Mouse (Mus musculus): Measurements from ENCODE around the gene Olfr1449.
"Not testable (repeated sequence)": the region's sequence is repeated elsewhere in the genome, so short reads cannot be mapped to it uniquely, and the experiment has no call there.

Gene Olfr1449

GRCm38 (mm10) chr19:12930540-12930939 is at the start of gene Olfr1449:
Olfr1449 (plus strand) TSS chr19:12930840.
- no peak for DNase-seq (ENCODE audit: low spot score)

- DNase-seq (ENCODE audit: low spot score) = no peak
These were observed 47.1 kb upstream of the Olfr1449 start, which contains the start of gene Olfr1445 for GRCm38 (mm10) chr19:12883555-12883954. Olfr1445 (plus strand) TSS chr19:12883855.

- no peak for DNase-seq (ENCODE audit: low spot score)
These were observed 37.2 kb upstream of the Olfr1449 start, which contains the start of gene Olfr1446 for GRCm38 (mm10) chr19:12893424-12893823. Olfr1446 (minus strand) TSS chr19:12893524.

GRCm38 (mm10) chr19:12903643-12904042 is 27.0 kb upstream of the Olfr1449 start, which contains the start of gene Olfr1447:
Olfr1447 (minus strand) TSS chr19:12903743.
- DNase-seq (ENCODE audit: low spot score) = no peak

GRCm38 (mm10) chr19:12924319-12924718 is 6.3 kb upstream of the Olfr1449 start, which contains the start of gene Olfr1448:
Olfr1448 (minus strand) TSS chr19:12924419.
- no peak for DNase-seq (ENCODE audit: low spot score)

- no peak for DNase-seq (ENCODE audit: low spot score)
These were observed 19.3 kb downstream of the Olfr1449 start, which contains the start of gene Olfr1450 for GRCm38 (mm10) chr19:12949958-12950357. Olfr1450 (plus strand) TSS chr19:12950258.

- not testable (repeated sequence) for DNase-seq (ENCODE audit: low spot score)
These were observed 39.4 kb downstream of the Olfr1449 start for GRCm38 (mm10) chr19:12970082-12970481.
